Mouse (Mus musculus): ENCODE measurements at regions not wholly inside any gene's neighbourhood (a gene's known extent, or its start where the extent isn't known, plus 50 kb on each side); places are given as distances from the start of the nearest gene placed in this dataset.

- TF ChIP-seq TCF12 (IDR thresholded peaks at IDR 0.05; ENCODE audit: insufficient read depth, poor library complexity, severe bottlenecking) (no peak), USF1 (IDR thresholded peaks at IDR 0.05; ENCODE audit: low read depth) (no peak), CEBPB (IDR thresholded peaks at IDR 0.05; ENCODE audit: insufficient read depth, poor library complexity, severe bottlenecking) (no peak), POLR2A (IDR thresholded peaks at IDR 0.05; ENCODE audit: insufficient read length, low read depth) (no peak), POLR2AphosphoS2 (IDR thresholded peaks at IDR 0.05; ENCODE audit: insufficient read length, low read depth) (no peak), MAX (IDR thresholded peaks at IDR 0.05; ENCODE audit: low read depth) (no peak), E2F4 (IDR thresholded peaks at IDR 0.05; ENCODE audit: insufficient read depth) (no peak), MYOG (IDR thresholded peaks at IDR 0.05; ENCODE audit: control insufficient read depth in 1 of 3, insufficient read depth in 1 of 3, insufficient read length in 2 of 3, low read depth in 2 of 3) (no peak), SRF (IDR thresholded peaks at IDR 0.05; ENCODE audit: control insufficient read depth, insufficient read length, low read depth) (no peak)
Measured at GRCm38 (mm10) chr17:4546579-4546978, 447.6 kb upstream of the Arid1b start.
